ENCODE assay signal across 15 mouse cellular contexts in genomic region chr11:49844311-49844710, GRCm38 (mm10). TPM values are rescaled to one million over a fixed set of nuclear protein-coding genes. Genes with fewer than 3 reads are reported as not detected.
A peak's percentile ranks its signal among the peaks of the same experiment; 100 is the strongest.
DNase-seq lines count a peak whose midpoint lies in the region; ATAC-seq and TF ChIP-seq lines count a peak whose summit lies in the region.
"Had no signal": no experiment of that assay in that cellular context is flagged by ENCODE, and none has a peak within 500 bp of the region (broad histone marks: within the 10 kb centered on the region; RNA-seq: fewer than 3 reads in every experiment).

No protein-coding gene starts in this region.

- no peaks in the 10 kb centered on the region for H3K27me3 ChIP-seq in lung, postnatal 0 days (replicated peaks; ENCODE audit: insufficient read depth, low read length)
- H3K27me3 ChIP-seq: embryonic facial prominence, embryonic 13.5 days; forebrain, embryonic 12.5 days; heart, embryonic 12.5 days; hindbrain, embryonic 12.5 days had no signal

- no peak overlapping the region for H3K4me2 ChIP-seq in lung, postnatal 0 days (replicated peaks; ENCODE audit: low read depth, low read length)
- H3K4me2 ChIP-seq: embryonic facial prominence, embryonic 13.5 days; forebrain, embryonic 12.5 days; heart, embryonic 12.5 days; hindbrain, embryonic 12.5 days had no signal

- no peak overlapping the region for H3K27ac ChIP-seq in lung, postnatal 0 days (ENCODE audit: low read length)
- H3K27ac ChIP-seq: embryonic facial prominence, embryonic 13.5 days; forebrain, embryonic 12.5 days; heart, adult 2 months; hindbrain, embryonic 12.5 days had no signal

- no peak for ATAC-seq in lung, postnatal 0 days
- no peak for ATAC-seq in megakaryocyte, adult 5-6 weeks (ENCODE audit: poor library complexity, severe bottlenecking)
- ATAC-seq: CD4-positive, CD25-positive, alpha-beta regulatory T cell, adult 4 months; forebrain, embryonic 16.5 days; hindbrain, embryonic 16.5 days had no signal

- no peak overlapping the region for H3K4me3 ChIP-seq in lung, postnatal 0 days (ENCODE audit: low read depth, low read length)
- H3K4me3 ChIP-seq: embryonic facial prominence, embryonic 13.5 days; forebrain, embryonic 12.5 days; heart, adult 2 months; heart, embryonic 12.5 days; hindbrain, embryonic 12.5 days had no signal

- peaks cover 12% of the 10 kb centered on the region; the same call in 1 of the 2 replicates for H3K4me1 ChIP-seq in lung, postnatal 0 days (ENCODE audit: insufficient read depth, low read depth, low read length)

- WGBS in lung, postnatal 0 days = 80% methylated on average over 10 of the region's 10 CpGs

- no peaks in the 10 kb centered on the region for H3K36me3 ChIP-seq in lung, postnatal 0 days (ENCODE audit: insufficient read depth, low read length)
- H3K36me3 ChIP-seq: embryonic facial prominence, embryonic 13.5 days; forebrain, embryonic 12.5 days; heart, embryonic 12.5 days; hindbrain, embryonic 12.5 days had no signal

- TF ChIP-seq EP300 in lung, postnatal 0 days (IDR thresholded peaks at IDR 0.05) = no peak

- peak; percentile 18 for DNase-seq in cerebellum, adult 9-11 months
- DNase-seq in cerebellum, adult 8-10 months = no peak
- DNase-seq in lung, postnatal 0 days (ENCODE audit: low spot score) = peak; percentile 28
- no peak for DNase-seq in lung, postnatal 4 days
- peak; percentile 60 for DNase-seq in ZHBTc4 (ENCODE audit: low read depth, low spot score)
- no peak for DNase-seq in kidney, adult 9 months

- no peak overlapping the region for H3K9ac ChIP-seq in lung, postnatal 0 days (replicated peaks; ENCODE audit: low read depth)
- H3K9ac ChIP-seq: embryonic facial prominence, embryonic 13.5 days; forebrain, embryonic 12.5 days; heart, embryonic 12.5 days; hindbrain, embryonic 12.5 days had no signal

- TF ChIP-seq CTCF in lung, postnatal 0 days (IDR thresholded peaks at IDR 0.05) = no peak

- H3K9me3 ChIP-seq in lung, postnatal 0 days (ENCODE audit: low read length) = no peaks in the 10 kb centered on the region
- H3K9me3 ChIP-seq: embryonic facial prominence, embryonic 13.5 days; forebrain, embryonic 12.5 days; heart, embryonic 12.5 days; hindbrain, embryonic 12.5 days had no signal

RNA-seq across cellular contexts. Expression of gene Mapk9, which starts 2.2 kb away (rescaled TPM):
- polyA plus RNA-seq in lung, postnatal 0 days (2015; fragmentation: Nextera tagmentation; extraction: Ambion mirVana) = 30.2 and 32.3 TPM in 2 replicates
- total RNA-seq in megakaryocyte, adult 5-6 weeks (2015) = 27.4 and 32.4 TPM in 2 replicates
- 37.8 and 44.9 TPM in 2 replicates for total RNA-seq in megakaryocyte, adult 5-6 weeks (2017)

RNA-seq across cellular contexts. Expression of gene Gfpt2, which starts 50.3 kb away (rescaled TPM):
- polyA plus RNA-seq in lung, postnatal 0 days (2015; fragmentation: Nextera tagmentation; extraction: Ambion mirVana) = 3.9 and 4.5 TPM in 2 replicates
- total RNA-seq in megakaryocyte, adult 5-6 weeks (2015) = not detected in 2 replicates
- 0.11 and 0.28 TPM in 2 replicates for total RNA-seq in megakaryocyte, adult 5-6 weeks (2017)

RNA-seq across cellular contexts. Expression of gene Rasgef1c, which starts 57.3 kb away (rescaled TPM):
- polyA plus RNA-seq in lung, postnatal 0 days (2015; fragmentation: Nextera tagmentation; extraction: Ambion mirVana) = not detected in 2 replicates
- 0.13 and 0.27 TPM in 2 replicates for total RNA-seq in megakaryocyte, adult 5-6 weeks (2015)
- total RNA-seq in megakaryocyte, adult 5-6 weeks (2017) = not detected in 2 replicates

Comparison
In these comparisons a context has a peak if more than half of its experiments do, and no peak if none do; other contexts are left out.
1. DNase-seq: peak in cerebellum, adult 9-11 months (single experiment), lung, postnatal 0 days (single experiment) and ZHBTc4 (single experiment); none in cerebellum, adult 8-10 months (single experiment), lung, postnatal 4 days (0 of 2) and kidney, adult 9 months (single experiment).